Mouse (Mus musculus) gastrocnemius, postnatal 25 days (tissue): Measurements from ENCODE around the gene Col6a3. TPM values are rescaled to one million over a fixed set of nuclear protein-coding genes. Genes with fewer than 3 reads are reported as not detected.

Experiments
- DNase-seq: peaks from one replicate; pipeline ENCODE4 v3.0.0; 2022
- long read RNA-seq, 2 experiments: library from polyadenylated mRNA; stranded (forward); transcript quantifications; one replicate each; pipeline ENCODE4 v2.0.0; 2021
- total RNA-seq, 2 experiments: library from RNA; stranded (reverse); gene quantifications; 1 replicate in 1 of 2; 2 replicates in 1 of 2; pipeline ENCODE4 v1.2.3; 2021

Gene Col6a3
- 100 to 1,000 TPM in 1 of 2 experiments, 10 to 100 TPM in 1; 86.2 to 121 TPM for total RNA-seq
- long read RNA-seq, experiment 1, partial matches to known transcripts: 3 of 10 reads
- long read RNA-seq, experiment 1, other reads (novel, unspliced or antisense): 7 of 10 reads
- long read RNA-seq, experiment 2, partial matches to known transcripts: 4 of 8 reads
- long read RNA-seq, experiment 2, other reads (novel, unspliced or antisense): 4 of 8 reads

- DNase-seq: peak; percentile 75
Observed at GRCm38 (mm10) chr1:90843836-90844235, at the start of gene Col6a3. Gene Col6a3 (minus strand): TSS chr1:90843971.

- DNase-seq: no peak
Observed at GRCm38 (mm10) chr1:90885771-90886460, 42.1 kb upstream of the Col6a3 start.

- no peak for DNase-seq
Observed at GRCm38 (mm10) chr1:90876486-90877270, 32.9 kb upstream of the Col6a3 start.

- no peak for DNase-seq
Observed at GRCm38 (mm10) chr1:90875961-90876360, 32.2 kb upstream of the Col6a3 start.

- DNase-seq: no peak
Observed at GRCm38 (mm10) chr1:90875371-90875770, 31.6 kb upstream of the Col6a3 start.

GRCm38 (mm10) chr1:90870581-90870980, 26.8 kb upstream of the Col6a3 start:
- DNase-seq: peak; percentile 29

GRCm38 (mm10) chr1:90866734-90867133, 23.0 kb upstream of the Col6a3 start:
- DNase-seq: no peak

- no peak for DNase-seq
Observed at GRCm38 (mm10) chr1:90855880-90856279, 12.1 kb upstream of the Col6a3 start.

- DNase-seq: peak; percentile 32
Observed at GRCm38 (mm10) chr1:90849836-90850235, 6.1 kb upstream of the Col6a3 start.

- DNase-seq: no peak
Observed at GRCm38 (mm10) chr1:90845206-90845605, 1.4 kb upstream of the Col6a3 start.

GRCm38 (mm10) chr1:90842789-90843587, 783 bp downstream of the Col6a3 start:
- peak; percentile 73 for DNase-seq

- peak; percentile 44 for DNase-seq
Observed at GRCm38 (mm10) chr1:90840250-90840649, 3.5 kb downstream of the Col6a3 start.

GRCm38 (mm10) chr1:90838657-90839056, 5.1 kb downstream of the Col6a3 start:
- DNase-seq: peak; percentile 58

- DNase-seq: peak; percentile 53
Observed at GRCm38 (mm10) chr1:90838221-90838620, 5.5 kb downstream of the Col6a3 start.

- no peak for DNase-seq
Observed at GRCm38 (mm10) chr1:90836178-90836740, 7.5 kb downstream of the Col6a3 start.

- no peak for DNase-seq
Observed at GRCm38 (mm10) chr1:90834701-90835100, 9.1 kb downstream of the Col6a3 start.

- DNase-seq: no peak
Observed at GRCm38 (mm10) chr1:90830006-90830405, 13.8 kb downstream of the Col6a3 start.

- DNase-seq: no peak
Observed at GRCm38 (mm10) chr1:90813226-90813625, 30.5 kb downstream of the Col6a3 start.

GRCm38 (mm10) chr1:90808930-90809329, 34.8 kb downstream of the Col6a3 start:
- no peak for DNase-seq

- no peak for DNase-seq
Observed at GRCm38 (mm10) chr1:90803104-90803503, 40.7 kb downstream of the Col6a3 start.

- DNase-seq: no peak
Observed at GRCm38 (mm10) chr1:90801067-90801466, 42.7 kb downstream of the Col6a3 start.

GRCm38 (mm10) chr1:90800466-90800865, 43.3 kb downstream of the Col6a3 start:
- no peak for DNase-seq
